Mouse (Mus musculus) kidney, postnatal 0 days (tissue): ENCODE measurements around the gene Ccnq. TPM values are rescaled to one million over a fixed set of nuclear protein-coding genes. Genes with fewer than 3 reads are reported as not detected.
"Not testable (repeated sequence)": the region's sequence is repeated elsewhere in the genome, so short reads cannot be mapped to it uniquely, and the experiment has no call there.

Source experiments
- ATAC-seq: fragments of 200-750 bp; cut with Nextera tagmentation; replicated peaks from 2 replicates; pipeline ENCODE4 v1.8.0; 2017; ENCODE audit warnings: low read depth, moderate number of reproducible peaks, moderate TSS enrichment, moderate library complexity; ENCODE audit not compliant: low FRiP score
- DNase-seq: peaks from one replicate; pipeline ENCODE4 v3.0.0-alpha.2; 2016; ENCODE audit warnings: low spot score
- H3K27ac ChIP-seq: fragments of 300-500 bp; sonication (generic); 2 replicates; pipeline ENCODE4 v1.5.1; 2014; ENCODE audit warnings: mild to moderate bottlenecking
- H3K27me3 ChIP-seq: fragments of 300-500 bp; sonication (generic); 2 replicates; pipeline ENCODE4 v1.6.1; 2014; ENCODE audit warnings: low read length, mixed read lengths; ENCODE audit not compliant: insufficient read depth
- H3K36me3 ChIP-seq: fragments of 300-500 bp; sonication (generic); 2 replicates; pipeline ENCODE4 v1.6.1; 2014; ENCODE audit warnings: low read length, mixed read lengths; ENCODE audit not compliant: insufficient read depth
- H3K4me1 ChIP-seq: fragments of 300-500 bp; sonication (generic); replicated peaks from 2 replicates; pipeline ENCODE4 v1.6.1; 2014; ENCODE audit warnings: antibody characterized with exemption, low read length, mixed read lengths; ENCODE audit not compliant: insufficient read depth
- H3K4me2 ChIP-seq: fragments of 300-500 bp; sonication (generic); 2 replicates; pipeline ENCODE4 v1.6.1; 2014; ENCODE audit warnings: mild to moderate bottlenecking, low read length, moderate library complexity, mixed read lengths
- H3K4me3 ChIP-seq: fragments of 300-500 bp; sonication (generic); replicated peaks from 2 replicates; pipeline ENCODE4 v1.5.1; 2014; ENCODE audit warnings: low read depth, low read length
- H3K9ac ChIP-seq: fragments of 300-500 bp; sonication (generic); 2 replicates; pipeline ENCODE4 v1.6.1; 2014; ENCODE audit warnings: low read depth, low read length
- H3K9me3 ChIP-seq: fragments of 300-500 bp; sonication (generic); replicated peaks from 2 replicates; pipeline ENCODE4 v1.6.1; 2016; ENCODE audit warnings: low read length, inconsistent platforms, mixed read lengths
- CTCF ChIP-seq: IDR thresholded peaks from 2 replicates; pipeline ENCODE4 v1.5.1; 2016; ENCODE audit warnings: antibody characterized with exemption, low read depth, mild to moderate bottlenecking, moderate library complexity
- WGBS: fragments of 180-500 bp; shearing (Covaris S2); extraction: QIAGEN DNeasy Blood & Tissue Kit; methylation state at CpG from one replicate; pipeline ENCODE4 v1.1.7; 2014; 5-methylcytosine and 5-hydroxymethylcytosine counted together
- polyA plus RNA-seq: library from polyadenylated mRNA; unstranded; fragments of >200 nt; fragmentation: Nextera tagmentation; extraction: Ambion mirVana; gene quantifications from 2 replicates; pipeline ENCODE4 v1.2.1, GENCODE M21; 2015

Ccnq gene
- polyA plus RNA-seq, 1 experiment from 2014 or later, result 55.8 TPM

DNA sequence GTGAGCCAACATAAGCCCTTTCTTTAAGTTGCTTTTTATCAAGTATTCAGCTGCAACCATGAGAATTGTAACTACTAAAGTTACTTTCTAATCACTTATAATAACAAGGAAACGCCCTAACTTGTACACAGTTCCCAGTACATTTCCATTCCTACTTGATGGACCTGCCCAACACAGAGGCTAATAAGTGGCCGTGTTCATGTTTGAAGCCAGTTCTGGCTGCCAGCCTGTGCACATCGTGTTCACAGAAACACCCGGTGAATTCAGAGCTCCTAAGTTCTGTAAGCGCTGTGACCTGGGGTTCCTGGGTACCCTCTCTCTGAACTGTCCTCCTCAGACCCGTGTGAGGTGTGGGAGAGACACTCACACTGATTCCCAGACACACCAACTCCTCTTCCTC, 13.3 kb upstream of the Ccnq start:
- no peak for ATAC-seq

DNA sequence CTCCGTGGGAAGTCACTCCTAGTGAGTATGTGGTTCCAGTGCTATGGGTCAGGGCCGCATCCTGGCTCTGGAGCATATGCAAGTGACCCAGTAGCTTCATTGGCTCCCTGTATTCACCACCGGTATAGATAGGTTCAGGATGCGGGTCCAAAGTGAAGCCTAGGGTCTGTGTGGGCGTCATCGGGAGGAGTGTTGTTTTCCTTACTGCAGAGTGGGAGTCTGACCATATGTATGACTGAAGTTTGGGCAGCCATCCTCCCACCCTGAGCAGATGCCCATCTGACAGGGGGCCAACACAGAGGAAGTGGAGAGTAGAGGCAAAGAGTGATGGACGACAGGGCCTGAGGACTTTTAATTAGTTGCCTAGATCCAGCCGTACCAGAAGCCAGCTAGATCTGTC, 12.8 kb upstream of the Ccnq start:
- DNase-seq (no peak), ATAC-seq (no peak)
- Histone ChIP-seq H3K9ac (no peak overlapping the region), H3K27me3 (no peaks in the 10 kb centered on the region), H3K4me1 (no peaks in the 10 kb centered on the region), H3K36me3 (no peaks in the 10 kb centered on the region), H3K4me2 (no peak overlapping the region), H3K27ac (no peak overlapping the region), H3K9me3 (no peaks in the 10 kb centered on the region), H3K4me3 (no peak overlapping the region)
- no peak for TF ChIP-seq CTCF
- 44% methylated on average over 8 of the region's 8 CpGs for WGBS

More for the DNA sequence above, 13.3 kb upstream of the Ccnq start:
- Histone ChIP-seq H3K27ac (no peak overlapping the region), H3K9me3 (no peaks in the 10 kb centered on the region), H3K4me3 (no peak overlapping the region), H3K9ac (no peak overlapping the region), H3K36me3 (no peaks in the 10 kb centered on the region), H3K4me2 (no peak overlapping the region), H3K4me1 (no peaks in the 10 kb centered on the region), H3K27me3 (no peaks in the 10 kb centered on the region)
- DNase-seq, result no peak
- 67% methylated on average over 6 of the region's 6 CpGs for WGBS
- no peak for TF ChIP-seq CTCF

DNA sequence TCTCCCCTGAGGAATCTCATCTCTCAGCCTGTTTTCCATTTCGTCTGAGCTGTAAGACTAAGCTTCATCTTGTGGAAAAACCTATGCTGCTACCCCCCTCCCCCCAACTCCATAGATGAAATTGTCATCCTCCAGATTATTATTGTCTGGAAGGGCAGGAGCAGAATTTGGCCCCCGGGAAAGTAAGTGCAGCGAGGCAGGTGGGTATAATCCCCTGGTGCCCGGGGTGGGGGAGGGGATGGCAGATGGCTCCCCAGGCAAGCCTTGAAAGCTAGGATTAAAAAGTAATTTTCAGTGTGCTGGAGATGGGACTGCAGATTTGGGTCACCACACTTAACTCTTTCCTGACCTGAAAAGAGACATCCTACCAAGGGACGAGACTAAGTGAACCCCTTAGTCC, 10.7 kb upstream of the Ccnq start:
- 53% methylated on average over 5 of the region's 5 CpGs for WGBS

DNA sequence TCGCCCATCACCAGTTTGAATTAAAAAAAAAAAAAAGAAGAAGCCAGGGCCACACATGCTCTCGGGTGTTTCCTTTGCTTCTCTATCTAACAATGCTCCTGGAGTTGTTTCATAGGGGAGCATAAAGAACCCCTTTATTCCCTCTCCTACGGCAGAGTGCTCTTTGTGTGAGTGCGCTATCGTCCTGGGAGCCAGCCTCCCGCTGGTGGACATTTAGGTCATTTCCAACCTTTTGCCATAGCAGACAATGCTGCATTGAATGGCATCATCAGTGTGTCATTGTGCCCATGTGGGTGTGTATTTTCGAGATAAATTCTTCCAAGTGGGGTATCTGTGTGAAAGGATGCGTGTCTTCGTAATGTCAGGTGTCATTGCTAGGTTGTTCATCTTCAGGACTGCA, 9.6 kb upstream of the Ccnq start:
- Histone ChIP-seq H3K27ac (no peak overlapping the region), H3K27me3 (no peaks in the 10 kb centered on the region), H3K4me3 (no peak overlapping the region), H3K9ac (no peak overlapping the region), H3K9me3 (no peaks in the 10 kb centered on the region), H3K4me2 (no peak overlapping the region), H3K36me3 (no peaks in the 10 kb centered on the region), H3K4me1 (no peaks in the 10 kb centered on the region)
- TF ChIP-seq CTCF, result no peak
- 81% methylated on average over 9 of the region's 9 CpGs for WGBS
- DNase-seq, result no peak
- ATAC-seq, result no peak

More for the DNA sequence above, 10.7 kb upstream of the Ccnq start:
- Histone ChIP-seq H3K4me2 (no peak overlapping the region), H3K9ac (no peak overlapping the region), H3K9me3 (no peaks in the 10 kb centered on the region), H3K36me3 (no peaks in the 10 kb centered on the region), H3K27ac (no peak overlapping the region), H3K4me3 (no peak overlapping the region), H3K27me3 (no peaks in the 10 kb centered on the region), H3K4me1 (no peaks in the 10 kb centered on the region)
- ATAC-seq (no peak), DNase-seq (no peak)
- TF ChIP-seq CTCF, result no peak

DNA sequence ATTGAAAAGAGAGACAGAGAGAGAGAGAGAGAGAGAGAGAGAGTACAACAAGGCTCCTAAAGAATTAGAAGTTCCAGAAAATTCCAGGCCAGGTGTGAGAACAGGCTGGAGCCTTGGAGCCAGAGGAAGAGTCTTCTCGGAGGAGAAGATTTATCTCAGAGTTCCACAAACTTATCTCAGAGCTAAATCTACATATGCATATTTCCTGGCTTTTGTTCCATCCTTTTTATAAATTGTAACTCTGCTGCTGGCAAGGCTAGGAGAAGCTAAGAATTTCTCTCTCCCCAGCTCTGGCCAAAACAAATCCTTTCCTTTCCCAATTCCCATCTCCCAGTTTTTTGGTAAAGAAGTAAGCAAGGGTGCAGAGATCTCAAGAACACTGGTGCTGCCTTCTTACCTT, 3.8 kb upstream of the Ccnq start:
- Histone ChIP-seq H3K36me3 (no peaks in the 10 kb centered on the region), H3K4me1 (no peaks in the 10 kb centered on the region), H3K4me3 (no peak overlapping the region), H3K4me2 (no peak overlapping the region), H3K9me3 (no peaks in the 10 kb centered on the region), H3K9ac (no peak overlapping the region), H3K27me3 (no peaks in the 10 kb centered on the region), H3K27ac (no peak overlapping the region)
- 48% methylated on average over 1 of the region's 1 CpGs for WGBS
- TF ChIP-seq CTCF, result no peak
- no peak for ATAC-seq
- DNase-seq, result no peak

DNA sequence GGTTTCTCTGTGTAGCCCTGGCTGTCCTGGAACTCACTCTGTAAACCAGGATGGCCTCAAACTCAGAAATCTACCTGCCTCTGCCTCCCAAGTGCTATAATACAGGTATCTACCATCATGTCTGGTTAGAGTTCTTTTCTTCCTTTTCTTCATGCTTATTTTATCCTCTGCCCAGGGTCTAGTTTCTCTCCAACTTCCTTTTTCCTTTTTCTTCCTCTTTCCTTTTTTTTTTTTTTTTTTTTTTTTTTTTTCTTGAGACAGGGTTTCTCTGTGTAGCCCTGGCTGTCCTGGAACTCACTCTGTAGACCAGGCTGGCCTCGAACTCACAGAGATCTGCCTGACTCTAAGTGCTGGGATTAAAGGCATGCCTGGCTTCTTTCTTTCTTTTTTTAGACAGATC, 2.6 kb upstream of the Ccnq start:
- H3K9me3 ChIP-seq, H3K4me2 ChIP-seq, H3K4me1 ChIP-seq, DNase-seq, H3K9ac ChIP-seq, H3K27me3 ChIP-seq, H3K27ac ChIP-seq, ATAC-seq, H3K36me3 ChIP-seq, H3K4me3 ChIP-seq: not testable (repeated sequence)
- 90% methylated on average over 1 of the region's 1 CpGs for WGBS

DNA sequence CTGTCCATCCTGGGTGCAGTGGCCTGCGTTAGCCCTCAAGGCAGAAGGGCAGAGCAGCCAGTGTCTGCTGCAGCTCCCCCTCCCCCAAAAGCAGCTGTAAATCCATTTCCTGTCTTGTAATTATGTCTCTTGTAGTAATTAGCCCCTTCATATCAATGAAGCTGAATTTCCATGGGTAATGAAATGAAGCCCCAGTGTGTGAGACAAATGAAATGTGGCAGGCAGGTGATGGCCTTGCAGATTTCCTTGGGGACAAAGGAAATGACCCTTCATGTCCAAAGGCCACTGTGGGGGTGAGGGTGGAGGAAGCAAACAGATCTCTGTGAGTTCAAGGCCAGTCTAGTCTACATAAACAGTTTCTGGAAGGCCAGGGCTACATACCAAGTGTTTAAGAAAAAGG, 1.7 kb upstream of the Ccnq start:
- no peak for TF ChIP-seq CTCF
- Histone ChIP-seq H3K36me3 (peaks cover 9% of the 10 kb centered on the region; the same call in 1 of the 2 replicates), H3K4me1 (no peaks in the 10 kb centered on the region), H3K4me3 (no peak overlapping the region), H3K27ac (no peak overlapping the region), H3K27me3 (no peaks in the 10 kb centered on the region), H3K9ac (no peak overlapping the region), H3K4me2 (no peak overlapping the region), H3K9me3 (no peaks in the 10 kb centered on the region)
- 22% methylated on average over 1 of the region's 1 CpGs for WGBS
- ATAC-seq (no peak), DNase-seq (no peak)
